Mouse (Mus musculus) hindbrain, embryonic 12.5 days (tissue): ENCODE results near the gene Abca13. TPM values are rescaled to one million over a fixed set of nuclear protein-coding genes. Genes with fewer than 3 reads are reported as not detected.
A peak's percentile ranks its signal among the peaks of the same experiment; 100 is the strongest.
"Not testable (repeated sequence)": the region's sequence is repeated elsewhere in the genome, so short reads cannot be mapped to it uniquely, and the experiment has no call there.

ENCODE experiments used
- ATAC-seq: fragments of 200-750 bp; cut with Nextera tagmentation; 2 replicates; pipeline ENCODE4 v1.8.0; 2017; ENCODE audit warnings: moderate TSS enrichment; ENCODE audit not compliant: low FRiP score
- H3K27ac ChIP-seq: fragments of 300-500 bp; sonication (generic); 2 replicates; pipeline ENCODE4 v1.5.1; 2016; ENCODE audit warnings: mild to moderate bottlenecking
- H3K27me3 ChIP-seq: fragments of 300-500 bp; sonication (generic); 2 replicates; pipeline ENCODE4 v1.6.1; 2016; ENCODE audit warnings: mild to moderate bottlenecking
- H3K36me3 ChIP-seq: fragments of 300-500 bp; sonication (generic); 2 replicates; pipeline ENCODE4 v1.6.1; 2016; ENCODE audit warnings: mild to moderate bottlenecking
- H3K4me1 ChIP-seq: fragments of 300-500 bp; sonication (generic); 2 replicates; pipeline ENCODE4 v1.6.1; 2016
- H3K4me2 ChIP-seq: fragments of 300-500 bp; sonication (generic); replicated peaks from 2 replicates; pipeline ENCODE4 v1.6.1; 2016; ENCODE audit warnings: mild to moderate bottlenecking
- H3K4me3 ChIP-seq: fragments of 300-500 bp; sonication (generic); 2 replicates; pipeline ENCODE4 v1.5.1; 2016; ENCODE audit warnings: mild to moderate bottlenecking
- H3K9ac ChIP-seq: fragments of 300-500 bp; sonication (generic); 2 replicates; pipeline ENCODE4 v1.6.1; 2016; ENCODE audit warnings: mild to moderate bottlenecking, moderate library complexity
- H3K9me3 ChIP-seq: fragments of 300-500 bp; sonication (generic); replicated peaks from 2 replicates; pipeline ENCODE4 v1.6.1; 2016; ENCODE audit warnings: mild to moderate bottlenecking
- WGBS: fragments of 180-500 bp; shearing (Covaris S2); methylation state at CpG from one replicate; pipeline ENCODE4 v1.1.7; 2016; 5-methylcytosine and 5-hydroxymethylcytosine counted together
- polyA plus RNA-seq: library from polyadenylated mRNA; unstranded; fragments of >200 nt; fragmentation: Nextera tagmentation; extraction: Ambion mirVana; gene quantifications from 2 replicates; pipeline ENCODE4 v1.2.1, GENCODE M21; 2016

Abca13 gene
- polyA plus RNA-seq, 1 experiment from 2014 or later = 0.04 TPM

DNA sequence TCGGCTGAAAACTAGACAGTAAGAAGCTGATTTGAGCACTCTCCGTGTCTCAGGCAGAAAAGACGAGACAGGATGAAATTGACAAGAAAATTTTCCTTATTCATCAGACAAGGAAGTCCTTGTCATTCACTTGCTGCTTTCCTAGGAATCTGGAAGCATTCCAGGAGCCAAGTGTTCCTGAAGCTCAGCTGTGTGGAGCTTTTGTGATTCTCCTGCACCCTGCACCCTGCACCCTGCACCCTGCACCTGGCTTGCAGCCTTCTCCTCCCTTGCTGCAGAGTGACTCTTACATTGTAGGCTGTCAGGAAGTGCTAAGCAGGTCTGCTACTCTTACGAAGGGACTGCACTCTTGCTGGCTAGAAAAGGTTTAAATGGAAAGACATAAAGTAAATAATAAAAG, 249.4 kb downstream of the Abca13 start:
- Histone ChIP-seq H3K27ac (no peak overlapping the region), H3K4me2 (no peak overlapping the region), H3K9me3 (no peaks in the 10 kb centered on the region), H3K27me3 (no peaks in the 10 kb centered on the region), H3K4me1 (no peaks in the 10 kb centered on the region), H3K36me3 (no peaks in the 10 kb centered on the region), H3K9ac (no peak overlapping the region), H3K4me3 (no peak overlapping the region)
- WGBS = 69% methylated on average over 4 of the region's 4 CpGs
- ATAC-seq = no peak

DNA sequence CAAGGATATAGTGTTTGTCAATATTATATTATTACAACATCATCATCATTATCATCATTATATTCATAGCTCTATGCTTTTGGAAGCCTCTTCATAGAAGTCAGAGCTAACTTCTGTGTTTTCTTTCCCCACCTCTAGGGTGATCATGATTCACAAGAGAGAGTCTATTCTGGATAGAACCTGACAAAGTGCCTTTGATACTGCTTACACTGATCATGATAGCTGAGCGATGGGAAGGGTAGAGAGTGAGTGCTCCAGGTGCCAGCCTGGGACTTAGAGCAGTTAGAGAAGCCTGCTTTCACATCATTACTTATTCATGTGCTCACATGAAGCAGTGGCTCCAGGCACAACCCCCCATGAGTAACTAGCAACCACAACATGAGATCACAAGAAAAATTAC, 280.7 kb downstream of the Abca13 start:
- H3K4me2 ChIP-seq = no peak overlapping the region
- ATAC-seq = no peak
- 90% methylated on average over 1 of the region's 1 CpGs for WGBS
- H3K36me3 ChIP-seq = no peaks in the 10 kb centered on the region
- no peak overlapping the region for H3K4me3 ChIP-seq
- no peak overlapping the region for H3K9ac ChIP-seq
- H3K4me1 ChIP-seq = no peaks in the 10 kb centered on the region
- no peaks in the 10 kb centered on the region for H3K9me3 ChIP-seq
- no peak overlapping the region for H3K27ac ChIP-seq
- no peaks in the 10 kb centered on the region for H3K27me3 ChIP-seq

DNA sequence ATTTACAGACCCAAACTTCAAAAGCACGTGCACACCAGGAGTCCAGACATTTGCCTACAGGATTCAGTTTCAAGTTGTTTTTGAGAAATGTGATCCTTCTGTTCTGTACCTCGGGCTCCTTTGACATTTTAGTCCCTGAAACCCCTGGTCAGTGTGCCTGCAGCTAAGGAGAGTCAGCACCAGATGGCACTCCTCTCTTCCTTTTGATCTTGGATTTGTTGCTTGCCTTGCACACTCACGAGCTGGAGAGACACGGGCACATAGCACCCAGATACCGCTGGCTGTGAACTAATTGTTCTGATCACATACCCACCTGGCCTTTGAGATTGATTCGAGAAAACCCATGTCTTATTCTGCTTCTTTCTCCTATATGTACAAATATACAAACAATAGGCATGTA, 289.8 kb downstream of the Abca13 start:
- no peak overlapping the region for H3K27ac ChIP-seq
- no peak overlapping the region for H3K4me2 ChIP-seq
- 25% methylated on average over 6 of the region's 6 CpGs for WGBS
- H3K9ac ChIP-seq = no peak overlapping the region
- H3K4me3 ChIP-seq = no peak overlapping the region
- no peaks in the 10 kb centered on the region for H3K4me1 ChIP-seq
- peak; percentile 73 for ATAC-seq
- H3K9me3 ChIP-seq = peaks cover 4% of the 10 kb centered on the region; the same call in 1 of the 2 replicates
- H3K36me3 ChIP-seq = no peaks in the 10 kb centered on the region
- H3K27me3 ChIP-seq = no peaks in the 10 kb centered on the region

DNA sequence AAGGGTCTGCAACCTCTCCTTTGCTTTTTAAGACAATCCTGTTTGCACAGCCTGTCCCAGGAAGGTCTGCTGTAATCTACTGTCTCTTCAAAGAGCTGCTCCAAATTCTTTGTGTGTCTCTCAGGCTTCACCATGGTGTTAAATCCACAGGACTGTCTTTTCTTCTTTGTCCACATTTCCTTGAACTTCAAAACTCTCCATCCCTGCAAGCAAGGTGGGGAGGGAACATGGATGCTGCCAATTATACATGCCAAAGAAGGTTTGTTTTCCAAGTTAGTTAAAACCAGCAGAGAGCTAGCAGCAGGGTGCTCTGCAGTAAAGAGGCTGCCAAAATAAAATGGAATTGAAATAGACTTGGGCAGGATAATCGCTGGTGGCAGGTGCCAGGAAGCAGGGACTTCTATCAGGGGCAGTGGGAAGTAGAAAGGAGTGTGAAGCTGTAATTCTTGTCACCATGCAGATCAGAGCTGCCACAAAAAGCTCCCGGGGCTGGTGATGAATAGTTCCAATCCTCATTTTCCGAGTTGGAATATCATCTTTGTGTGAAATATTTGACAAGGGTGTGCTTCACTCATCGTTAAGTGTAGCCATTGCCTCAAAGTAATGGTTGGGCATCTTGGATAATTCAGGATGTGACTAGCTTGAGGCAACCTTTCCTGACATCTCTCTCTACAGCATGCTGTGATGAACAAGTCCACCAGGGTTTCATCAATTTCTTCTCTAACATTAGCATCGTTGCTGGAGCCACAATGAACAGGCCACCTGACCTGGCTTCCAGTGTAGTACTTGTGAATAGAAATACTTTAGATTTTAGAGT, 308.8 kb downstream of the Abca13 start:
- Histone ChIP-seq H3K4me1 (no peaks in the 10 kb centered on the region), H3K27ac (no peak overlapping the region), H3K27me3 (no peaks in the 10 kb centered on the region), H3K4me2 (no peak overlapping the region), H3K4me3 (no peak overlapping the region), H3K36me3 (no peaks in the 10 kb centered on the region), H3K9me3 (no peaks in the 10 kb centered on the region), H3K9ac (no peak overlapping the region)
- ATAC-seq = no peak
- WGBS = 60% methylated on average over 5 of the region's 5 CpGs

DNA sequence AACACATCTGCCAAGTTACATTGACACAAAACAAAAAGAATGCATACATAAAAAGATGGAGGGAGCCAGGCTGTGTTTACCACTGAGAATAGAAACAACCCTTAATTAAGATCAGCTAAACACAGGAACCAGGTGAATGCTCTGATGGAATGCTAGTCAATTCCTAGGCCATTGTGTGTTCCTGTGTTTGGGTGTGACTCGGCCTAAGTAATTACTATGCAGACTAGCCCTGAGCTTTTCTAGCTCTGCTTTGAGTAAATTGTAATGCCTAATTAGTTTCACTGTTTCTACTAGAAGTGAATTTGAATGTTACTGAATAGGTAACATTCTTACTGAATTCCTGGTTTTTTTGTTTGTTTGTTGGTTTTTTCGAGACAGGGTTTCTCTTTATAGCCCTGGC, 323.2 kb downstream of the Abca13 start:
- H3K4me2 ChIP-seq, H3K36me3 ChIP-seq, H3K27ac ChIP-seq, H3K9ac ChIP-seq, H3K4me3 ChIP-seq, ATAC-seq, H3K4me1 ChIP-seq, H3K27me3 ChIP-seq, H3K9me3 ChIP-seq: not testable (repeated sequence)
- WGBS = 70% methylated on average over 2 of the region's 2 CpGs

DNA sequence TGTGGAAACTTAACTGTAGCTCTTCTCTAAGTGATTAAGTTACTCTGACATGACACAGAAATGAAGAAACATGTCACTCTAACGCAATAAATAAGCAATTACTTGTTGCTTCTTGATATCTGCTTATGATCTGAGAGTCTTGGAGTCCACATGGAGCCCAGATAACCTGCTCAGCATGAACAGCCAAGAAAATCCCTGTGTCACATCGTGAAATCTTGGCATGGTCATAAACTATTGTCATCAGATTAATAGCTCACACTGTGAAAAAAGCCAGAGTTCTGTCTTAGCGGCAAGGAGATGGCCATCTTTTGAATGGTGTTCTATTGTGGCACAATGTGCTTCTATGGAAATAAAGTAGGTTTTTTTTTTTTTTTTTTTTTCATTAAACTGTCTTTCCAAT, 336.8 kb downstream of the Abca13 start:
- ATAC-seq = no peak
- Histone ChIP-seq H3K27me3 (no peaks in the 10 kb centered on the region), H3K4me1 (no peaks in the 10 kb centered on the region), H3K36me3 (no peaks in the 10 kb centered on the region), H3K27ac (no peak overlapping the region), H3K9me3 (no peaks in the 10 kb centered on the region), H3K4me2 (no peak overlapping the region), H3K4me3 (no peak overlapping the region), H3K9ac (no peak overlapping the region)
- 84% methylated on average over 3 of the region's 3 CpGs for WGBS

DNA sequence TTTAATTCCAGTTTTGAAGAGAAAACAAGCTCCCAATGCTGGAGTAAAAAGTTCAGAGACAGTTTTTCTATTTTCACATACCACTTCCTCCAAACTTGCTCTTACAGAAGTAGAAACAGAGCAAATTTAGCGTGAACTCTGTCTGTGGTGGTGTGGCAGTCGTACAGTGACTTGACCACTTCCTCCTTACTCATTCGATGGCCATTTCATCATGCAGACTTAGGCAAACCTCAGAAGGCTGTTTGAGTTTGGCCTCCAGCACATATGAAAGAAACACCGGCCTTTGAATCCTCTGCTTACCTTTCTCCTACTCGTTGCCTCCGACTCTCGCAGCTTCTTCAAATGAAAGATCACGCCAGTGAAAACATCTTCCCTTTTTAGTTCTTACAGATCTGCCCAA, 340.0 kb downstream of the Abca13 start:
- Histone ChIP-seq H3K4me2 (no peak overlapping the region), H3K4me3 (no peak overlapping the region), H3K9ac (no peak overlapping the region), H3K27ac (no peak overlapping the region), H3K36me3 (no peaks in the 10 kb centered on the region), H3K27me3 (no peaks in the 10 kb centered on the region), H3K4me1 (no peaks in the 10 kb centered on the region), H3K9me3 (no peaks in the 10 kb centered on the region)
- 86% methylated on average over 8 of the region's 8 CpGs for WGBS
- ATAC-seq = no peak

DNA sequence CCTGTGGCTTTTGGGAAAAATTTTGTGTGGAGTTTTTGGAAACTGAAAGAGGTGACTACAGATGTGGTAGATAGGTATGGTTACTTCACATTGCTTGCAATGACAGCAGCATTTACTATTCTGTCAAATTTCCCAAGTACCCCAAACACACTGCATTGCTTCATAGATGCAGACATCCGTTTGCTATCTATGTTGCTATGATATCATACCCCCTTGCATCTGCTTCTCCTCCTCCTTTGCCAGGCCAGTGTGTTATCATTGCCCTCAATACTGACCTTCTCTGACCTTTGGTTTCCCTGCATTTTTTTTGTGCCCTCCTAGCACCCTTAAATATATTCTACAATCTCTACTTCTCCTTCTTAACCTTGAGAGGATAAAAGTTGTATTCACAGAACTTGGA, 341.4 kb downstream of the Abca13 start:
- 75% methylated on average over 1 of the region's 1 CpGs for WGBS
- Histone ChIP-seq H3K4me1 (no peaks in the 10 kb centered on the region), H3K4me2 (no peak overlapping the region), H3K27me3 (no peaks in the 10 kb centered on the region), H3K9ac (no peak overlapping the region), H3K4me3 (no peak overlapping the region), H3K27ac (no peak overlapping the region), H3K9me3 (no peaks in the 10 kb centered on the region), H3K36me3 (no peaks in the 10 kb centered on the region)
- no peak for ATAC-seq

DNA sequence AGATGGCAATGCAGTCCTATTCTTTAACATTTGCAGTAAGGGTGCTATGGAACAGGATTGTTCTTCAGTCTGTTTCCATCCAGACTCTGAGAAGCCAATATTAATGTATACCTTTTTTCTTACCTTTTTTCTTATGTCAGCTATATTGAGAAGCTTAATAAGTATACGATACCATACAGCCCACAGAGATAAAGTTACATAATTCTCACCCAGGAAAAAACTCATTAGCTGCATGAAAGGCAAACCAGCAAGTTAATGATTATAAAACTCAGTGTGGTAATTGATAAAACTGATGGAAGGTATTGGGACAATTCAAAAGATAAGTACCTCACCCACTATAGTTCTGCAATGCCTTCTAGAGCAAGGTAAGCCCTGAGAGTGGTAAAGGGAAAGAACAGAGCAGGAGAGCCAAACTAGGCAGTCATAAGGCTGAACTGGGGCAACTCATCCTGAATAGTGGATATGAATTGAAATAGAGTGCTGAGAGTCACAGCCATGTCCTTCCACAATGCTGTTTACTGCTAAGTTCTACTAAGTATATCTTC, 342.0 kb downstream of the Abca13 start:
- no peak overlapping the region for H3K9ac ChIP-seq
- H3K27me3 ChIP-seq = no peaks in the 10 kb centered on the region
- H3K27ac ChIP-seq = no peak overlapping the region
- no peaks in the 10 kb centered on the region for H3K36me3 ChIP-seq
- H3K4me1 ChIP-seq = no peaks in the 10 kb centered on the region
- H3K4me2 ChIP-seq = no peak overlapping the region
- H3K4me3 ChIP-seq = no peak overlapping the region
- 92% methylated on average over 1 of the region's 1 CpGs for WGBS
- ATAC-seq = no peak
- no peaks in the 10 kb centered on the region for H3K9me3 ChIP-seq

DNA sequence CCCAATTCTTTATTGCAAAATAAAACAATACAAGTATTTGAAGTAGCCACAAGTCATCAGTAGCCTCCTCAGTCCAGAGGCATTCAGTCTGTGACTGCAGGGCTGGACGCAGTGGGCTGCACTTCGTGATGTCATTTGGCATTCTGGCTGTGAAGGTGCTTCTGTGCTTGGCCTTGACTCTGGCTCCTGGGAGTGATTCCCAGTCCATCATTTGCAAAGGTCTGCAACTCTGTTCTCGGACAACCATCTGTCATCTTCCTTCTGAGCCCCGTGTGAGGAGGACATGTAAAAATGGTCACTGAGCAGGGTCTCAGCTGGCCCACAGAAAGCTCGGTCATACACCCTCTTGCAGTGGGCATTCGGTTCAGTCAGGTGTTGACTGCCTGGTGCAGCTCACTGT, 345.1 kb downstream of the Abca13 start:
- 62% methylated on average over 6 of the region's 6 CpGs for WGBS
- H3K36me3 ChIP-seq = no peaks in the 10 kb centered on the region
- no peak for ATAC-seq
- no peak overlapping the region for H3K9ac ChIP-seq
- no peak overlapping the region for H3K4me3 ChIP-seq
- no peaks in the 10 kb centered on the region for H3K27me3 ChIP-seq
- no peak overlapping the region for H3K4me2 ChIP-seq
- H3K9me3 ChIP-seq = no peaks in the 10 kb centered on the region
- H3K27ac ChIP-seq = no peak overlapping the region
- H3K4me1 ChIP-seq = no peaks in the 10 kb centered on the region

DNA sequence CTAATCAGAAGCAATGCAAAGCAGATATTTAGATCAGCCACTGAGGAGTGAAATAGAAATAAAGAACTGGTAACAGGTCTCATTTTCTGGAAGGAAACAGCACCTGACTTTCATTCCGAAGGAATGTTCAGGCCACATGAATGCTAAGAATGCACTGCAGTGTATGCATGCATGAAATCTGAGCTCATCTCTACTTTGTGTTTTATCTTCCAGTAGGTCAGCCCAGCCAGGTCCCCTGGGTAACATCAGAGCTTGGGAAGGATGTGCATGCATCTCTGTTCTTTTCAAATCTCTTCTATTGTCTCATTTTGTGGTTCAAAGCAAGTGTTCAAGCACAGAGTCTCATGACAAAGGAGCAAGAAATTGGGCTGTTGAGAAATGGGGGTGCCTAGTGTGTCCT, 346.6 kb downstream of the Abca13 start:
- WGBS = 71% methylated on average over 1 of the region's 1 CpGs
- Histone ChIP-seq H3K9me3 (no peaks in the 10 kb centered on the region), H3K4me1 (no peaks in the 10 kb centered on the region), H3K9ac (no peak overlapping the region), H3K4me2 (no peak overlapping the region), H3K4me3 (no peak overlapping the region), H3K27ac (no peak overlapping the region), H3K27me3 (no peaks in the 10 kb centered on the region), H3K36me3 (no peaks in the 10 kb centered on the region)
- no peak for ATAC-seq

DNA sequence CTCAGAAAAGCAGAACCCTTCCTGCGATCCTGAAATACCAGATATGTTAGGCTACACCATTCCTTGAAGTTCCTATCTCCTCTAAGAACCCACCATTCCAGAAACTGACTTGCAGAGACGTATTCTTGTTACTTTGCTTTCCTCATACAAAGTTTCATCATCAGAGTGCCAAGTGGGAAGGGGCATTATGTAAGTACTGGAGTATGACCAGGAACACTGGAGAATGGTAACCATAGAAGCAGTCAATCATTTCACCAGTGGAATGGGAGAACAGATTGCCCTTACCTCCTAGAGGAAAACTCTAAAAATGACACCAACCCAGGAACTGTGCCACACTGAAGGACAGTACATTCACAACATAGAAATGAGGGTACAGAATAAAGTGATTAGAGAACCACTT, 368.3 kb downstream of the Abca13 start:
- Histone ChIP-seq H3K27ac (no peak overlapping the region), H3K9me3 (no peaks in the 10 kb centered on the region), H3K27me3 (no peaks in the 10 kb centered on the region), H3K36me3 (no peaks in the 10 kb centered on the region), H3K4me3 (no peak overlapping the region), H3K9ac (no peak overlapping the region), H3K4me2 (no peak overlapping the region), H3K4me1 (no peaks in the 10 kb centered on the region)
- no peak for ATAC-seq
- WGBS = 80% methylated on average over 2 of the region's 2 CpGs

DNA sequence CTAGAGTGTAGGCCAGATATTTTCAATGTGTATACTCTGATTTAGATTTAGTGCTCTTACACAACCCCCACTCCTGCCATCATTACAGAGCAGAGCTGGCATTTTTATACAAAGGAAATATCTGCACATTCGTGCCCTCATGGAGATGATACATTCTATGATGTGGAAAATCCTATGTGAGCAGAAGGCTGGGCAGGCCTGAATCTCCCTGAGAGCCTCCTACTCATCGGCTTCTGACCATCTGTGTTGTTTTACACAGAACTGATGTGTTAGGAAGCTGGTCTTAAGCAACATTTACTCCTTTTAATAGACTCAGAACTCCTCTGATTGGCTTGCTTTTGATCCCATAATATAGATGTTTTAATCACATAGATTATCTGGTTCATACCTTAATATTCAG, 376.6 kb downstream of the Abca13 start:
- Histone ChIP-seq H3K4me1 (no peaks in the 10 kb centered on the region), H3K9ac (no peak overlapping the region), H3K27me3 (no peaks in the 10 kb centered on the region), H3K4me3 (no peak overlapping the region), H3K4me2 (no peak overlapping the region), H3K27ac (no peak overlapping the region), H3K36me3 (no peaks in the 10 kb centered on the region), H3K9me3 (no peaks in the 10 kb centered on the region)
- 87% methylated on average over 2 of the region's 2 CpGs for WGBS
- ATAC-seq = no peak
